Mouse (Mus musculus) liver, adult (tissue): ENCODE measurements around the gene Ajap1.

ENCODE experiments used
- GATA4 ChIP-seq: IDR thresholded peaks from 2 replicates; pipeline ENCODE4 v1.6.1; 2014; ENCODE audit warnings: mild to moderate bottlenecking, low read length; ENCODE audit not compliant: insufficient replicate concordance

The Ajap1 gene

GRCm38 (mm10) chr4:153482459-153483338 is at the start of gene Ajap1:
Gene Ajap1, minus strand, starts transcription at chr4:153482811.
- TF ChIP-seq GATA4 = no peak

DNA sequence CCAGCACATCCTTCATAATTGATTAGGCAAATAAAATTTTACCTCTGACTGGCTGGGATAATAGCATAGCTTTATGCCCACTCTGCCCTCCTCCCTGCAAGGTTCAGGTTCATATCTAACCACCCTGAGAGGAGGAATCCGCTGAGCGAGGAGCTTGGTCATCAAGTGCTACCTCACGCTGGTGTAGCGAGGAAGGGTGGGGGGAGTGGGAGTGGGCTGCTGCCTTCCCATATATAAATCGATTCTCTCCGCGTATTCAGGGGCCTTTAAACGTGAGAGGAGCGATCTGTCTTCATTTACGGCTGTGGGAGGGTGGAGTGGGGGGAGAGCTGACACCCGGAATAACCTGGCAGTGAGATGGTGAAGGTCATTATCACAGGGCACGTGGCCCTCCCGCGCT is 47.9 kb upstream of the Ajap1 start:
- no peak for TF ChIP-seq GATA4

DNA sequence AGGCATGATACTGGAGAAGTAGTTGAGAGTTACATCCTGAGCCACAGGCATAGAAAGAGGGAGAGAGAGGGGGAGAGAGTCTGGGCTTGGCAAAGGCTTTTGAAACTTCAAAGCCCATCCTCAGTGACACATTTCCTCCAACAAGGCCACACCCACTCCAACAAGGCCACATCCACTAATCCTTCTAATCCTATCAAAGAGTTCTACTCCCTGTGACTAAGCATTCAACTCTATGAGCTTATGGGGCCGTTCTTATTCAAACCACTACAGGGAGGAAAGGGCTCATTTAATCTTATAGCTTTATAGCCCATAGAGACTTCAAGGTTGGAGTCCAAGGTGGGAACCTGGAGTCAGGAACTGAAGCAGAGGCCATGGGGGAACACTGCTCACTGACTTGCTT is 39.0 kb upstream of the Ajap1 start:
- no peak for TF ChIP-seq GATA4

DNA sequence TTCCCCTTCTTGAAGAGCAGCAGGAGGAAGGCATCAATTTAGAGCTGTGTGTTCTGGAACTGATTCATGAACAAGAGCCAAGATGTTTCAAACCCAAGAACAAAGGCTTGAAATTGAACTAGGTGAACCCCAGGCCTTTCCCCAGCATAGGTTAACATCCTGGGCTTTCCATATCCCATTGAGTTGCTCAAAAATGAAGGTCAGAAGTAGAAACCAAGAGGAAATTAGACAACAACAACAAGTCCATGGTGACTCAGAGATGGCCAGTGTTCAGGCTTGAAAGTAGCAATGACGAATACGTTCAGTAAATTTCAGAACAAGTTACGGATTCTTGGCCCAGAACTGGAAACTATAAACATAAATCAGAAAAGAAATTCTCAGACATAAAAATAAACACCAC is 37.3 kb upstream of the Ajap1 start:
- no peak for TF ChIP-seq GATA4

DNA sequence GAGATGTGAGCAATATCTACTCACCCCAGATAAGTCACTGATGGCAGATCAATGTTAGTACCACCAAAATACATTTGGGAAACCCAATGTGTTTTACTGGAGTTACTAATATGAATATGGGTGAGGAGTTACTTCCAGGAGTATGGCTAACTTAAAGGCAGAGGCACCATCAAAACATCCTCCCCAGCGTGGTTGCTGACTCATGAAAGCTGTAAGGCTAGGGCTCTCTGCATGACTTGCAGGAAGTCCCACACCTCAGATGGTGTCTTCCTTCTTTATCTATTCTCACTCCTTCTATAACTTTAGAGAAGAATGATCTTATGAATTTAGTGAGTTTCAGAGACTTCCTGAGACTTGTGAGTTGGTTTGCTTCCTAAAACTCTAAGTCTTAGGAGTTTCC is 36.7 kb upstream of the Ajap1 start:
- no peak for TF ChIP-seq GATA4

- no peak for TF ChIP-seq GATA4
These were observed 33.2 kb upstream of the Ajap1 start for GRCm38 (mm10) chr4:153515786-153516185.

GRCm38 (mm10) chr4:153514071-153514470 is 31.5 kb upstream of the Ajap1 start:
- no peak for TF ChIP-seq GATA4

- TF ChIP-seq GATA4 = no peak
These were observed 28.9 kb upstream of the Ajap1 start for GRCm38 (mm10) chr4:153511530-153511929.

GRCm38 (mm10) chr4:153501936-153502335 is 19.3 kb upstream of the Ajap1 start:
- no peak for TF ChIP-seq GATA4

GRCm38 (mm10) chr4:153492444-153492843 is 9.8 kb upstream of the Ajap1 start:
- no peak for TF ChIP-seq GATA4

GRCm38 (mm10) chr4:153489116-153489515 is 6.5 kb upstream of the Ajap1 start:
- TF ChIP-seq GATA4 = no peak

GRCm38 (mm10) chr4:153485913-153486312 is 3.3 kb upstream of the Ajap1 start:
- no peak for TF ChIP-seq GATA4

GRCm38 (mm10) chr4:153484392-153484791 is 1.8 kb upstream of the Ajap1 start:
- no peak for TF ChIP-seq GATA4

- TF ChIP-seq GATA4 = no peak
These were observed 1.0 kb downstream of the Ajap1 start for GRCm38 (mm10) chr4:153481361-153482234.

- TF ChIP-seq GATA4 = no peak
These were observed 1.9 kb downstream of the Ajap1 start for GRCm38 (mm10) chr4:153480551-153481262.
